Mouse (Mus musculus): ENCODE data around the gene Gbx1.
"Not testable (repeated sequence)": the region's sequence is repeated elsewhere in the genome, so short reads cannot be mapped to it uniquely, and the experiment has no call there.

Gene Gbx1

GRCm38 (mm10) chr5:24526889-24527230 lies at the start of gene Gbx1:
Gene Gbx1, minus strand, starts transcription at chr5:24527202.
- DNase-seq (ENCODE audit: low spot score in 2 of 2), result no peak

GRCm38 (mm10) chr5:24576801-24577182 lies 49.8 kb upstream of the Gbx1 start:
- no peak for DNase-seq (ENCODE audit: low spot score in 2 of 2)

GRCm38 (mm10) chr5:24575948-24576347 lies 48.9 kb upstream of the Gbx1 start:
- no peak for DNase-seq (ENCODE audit: low spot score in 2 of 2)

GRCm38 (mm10) chr5:24556709-24557108 lies 29.7 kb upstream of the Gbx1 start, which contains the start of gene 4931409K22Rik:
Gene 4931409K22Rik, minus strand, starts transcription at chr5:24556809.
- DNase-seq (ENCODE audit: low spot score in 2 of 2), result no peak

- DNase-seq (ENCODE audit: low spot score in 2 of 2), result not testable (repeated sequence)
Measured at GRCm38 (mm10) chr5:24555335-24555734, 28.3 kb upstream of the Gbx1 start.

- no peak for DNase-seq (ENCODE audit: low spot score in 2 of 2)
Measured at GRCm38 (mm10) chr5:24553621-24554244, 26.7 kb upstream of the Gbx1 start.

- no peak for DNase-seq (ENCODE audit: low spot score in 2 of 2)
Measured at GRCm38 (mm10) chr5:24551317-24551688, 24.3 kb upstream of the Gbx1 start.

GRCm38 (mm10) chr5:24550598-24551316 lies 23.8 kb upstream of the Gbx1 start:
- peak in 1 of 2 experiments; percentile 41 for DNase-seq (ENCODE audit: low spot score in 2 of 2)

GRCm38 (mm10) chr5:24542643-24543042 lies 15.6 kb upstream of the Gbx1 start:
- no peak for DNase-seq (ENCODE audit: low spot score in 2 of 2)

GRCm38 (mm10) chr5:24541144-24541569 lies 14.2 kb upstream of the Gbx1 start:
- no peak for DNase-seq (ENCODE audit: low spot score in 2 of 2)

- peak; percentile 35 to 43 for DNase-seq (ENCODE audit: low spot score in 2 of 2)
Measured at GRCm38 (mm10) chr5:24540387-24541143, 13.6 kb upstream of the Gbx1 start, which contains the start of gene Asb10. Gene Asb10, minus strand, starts transcription at chr5:24540978.

- no peak for DNase-seq (ENCODE audit: low spot score in 2 of 2)
Measured at GRCm38 (mm10) chr5:24539571-24540296, 12.7 kb upstream of the Gbx1 start.

- no peak for DNase-seq (ENCODE audit: low spot score in 2 of 2)
Measured at GRCm38 (mm10) chr5:24537618-24538017, 10.6 kb upstream of the Gbx1 start.

- no peak for DNase-seq (ENCODE audit: low spot score in 2 of 2)
Measured at GRCm38 (mm10) chr5:24536511-24536910, 9.5 kb upstream of the Gbx1 start.

GRCm38 (mm10) chr5:24535731-24536130 lies 8.7 kb upstream of the Gbx1 start:
- DNase-seq (ENCODE audit: low spot score in 2 of 2), result no peak

GRCm38 (mm10) chr5:24534292-24534691 lies 7.3 kb upstream of the Gbx1 start:
- DNase-seq (ENCODE audit: low spot score in 2 of 2), result no peak

GRCm38 (mm10) chr5:24533391-24533790 lies 6.4 kb upstream of the Gbx1 start:
- no peak for DNase-seq (ENCODE audit: low spot score in 2 of 2)

GRCm38 (mm10) chr5:24530042-24530689 lies 3.2 kb upstream of the Gbx1 start:
- DNase-seq (ENCODE audit: low spot score in 2 of 2), result peak; percentile 90 to 93

GRCm38 (mm10) chr5:24527780-24528179 lies 778 bp upstream of the Gbx1 start:
- DNase-seq (ENCODE audit: low spot score in 2 of 2), result no peak

- no peak for DNase-seq (ENCODE audit: low spot score in 2 of 2)
Measured at GRCm38 (mm10) chr5:24526190-24526888, 663 bp downstream of the Gbx1 start.

All from urinary bladder, postnatal 36 days (tissue).